Mouse (Mus musculus) ES-Bruce4 (cell line): ENCODE results near the gene Supt4a.

Experiments
- CTCF ChIP-seq: IDR thresholded peaks from one replicate; pipeline ENCODE4 v1.8.1; 2011; ENCODE audit warnings: low read depth, low read length
- EP300 ChIP-seq: IDR thresholded peaks from 2 replicates; pipeline ENCODE4 v1.6.1; 2011; ENCODE audit warnings: low read depth, low read length; ENCODE audit not compliant: insufficient read depth
- POLR2A ChIP-seq: IDR thresholded peaks from one replicate; pipeline ENCODE4 v1.8.1; 2011; ENCODE audit warnings: low read length; ENCODE audit not compliant: insufficient read depth

GRCm38 (mm10) chr11:87712188-87712587 lies 25.2 kb upstream of the Supt4a start:
- TF ChIP-seq CTCF (no peak), POLR2A (no peak), EP300 (no peak)
